Mouse (Mus musculus) urinary bladder, postnatal 4 days (tissue): ENCODE results near the gene Mlf1.

Source experiments
- DNase-seq, 2 experiments: peaks; one replicate each; pipeline ENCODE4 v3.0.0; 2021 to 2022; ENCODE audit warnings: low spot score in 2 of 2

The Mlf1 gene

GRCm38 (mm10) chr3:67447143-67447542 is 73.2 kb downstream of the Mlf1 start:
- no peak for DNase-seq
